Mouse (Mus musculus) megakaryocyte, embryonic 14.5 days (primary cell): ENCODE measurements around the gene Wdfy4. TPM values are rescaled to one million over a fixed set of nuclear protein-coding genes. Genes with fewer than 3 reads are reported as not detected.

Experiments
- H3K27me3 ChIP-seq: replicated peaks from 2 replicates; pipeline ENCODE3; 2012; ENCODE audit warnings: inconsistent platforms
- H3K36me3 ChIP-seq: replicated peaks from 2 replicates; pipeline ENCODE3; 2012; ENCODE audit warnings: low read length, inconsistent platforms, mixed read lengths
- H3K4me1 ChIP-seq: 2 replicates; pipeline ENCODE4 v1.6.1; 2012; ENCODE audit warnings: inconsistent platforms
- H3K4me3 ChIP-seq: replicated peaks from 2 replicates; pipeline ENCODE3; 2012; ENCODE audit warnings: moderate library complexity, mild to moderate bottlenecking, inconsistent platforms
- H3K9me3 ChIP-seq: 2 replicates; pipeline ENCODE4 v1.6.1; 2012; ENCODE audit warnings: inconsistent platforms
- FLI1 ChIP-seq: IDR thresholded peaks from 2 replicates; pipeline ENCODE4 v1.6.1; 2012; ENCODE audit warnings: low read length, inconsistent platforms, mixed read lengths
- GATA1 ChIP-seq: IDR thresholded peaks from 3 replicates; pipeline ENCODE4 v1.6.1; 2012; ENCODE audit warnings: mixed read lengths, low read length, inconsistent platforms, borderline replicate concordance
- polyA plus RNA-seq: library from polyadenylated mRNA; stranded (reverse); fragments of >175 nt; gene quantifications from 2 replicates; pipeline ENCODE4 v1.2.3, GENCODE M21; 2012; ENCODE audit warnings: low replicate concordance; ENCODE audit not compliant: insufficient read depth

The Wdfy4 gene
- polyA plus RNA-seq, 1 experiment: 4.5 TPM

DNA sequence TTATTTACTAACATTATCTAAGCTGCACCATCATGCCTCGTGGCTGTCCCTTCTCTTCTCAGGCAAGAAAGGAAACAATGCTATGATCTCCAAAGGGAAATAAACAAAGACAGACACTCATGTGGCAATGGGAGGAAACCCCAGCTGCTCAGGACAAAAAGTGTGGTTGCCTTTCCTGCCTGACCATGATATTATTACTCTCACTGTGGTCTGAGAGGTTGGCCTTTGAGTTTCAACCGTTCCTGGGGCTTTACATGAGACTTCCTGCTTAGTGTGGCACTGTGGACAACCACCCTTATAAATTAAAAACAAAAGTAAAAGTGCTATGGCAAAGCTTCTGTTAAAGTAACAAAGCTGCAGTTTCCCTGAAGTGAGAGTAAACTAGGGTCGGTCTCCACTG is 27.0 kb downstream of the Wdfy4 start:
- Histone ChIP-seq H3K9me3 (no peaks in the 10 kb centered on the region), H3K4me1 (peaks cover 64% of the 10 kb centered on the region), H3K4me3 (peak overlapping the region; percentile 79), H3K27me3 (no peaks in the 10 kb centered on the region), H3K36me3 (peaks cover 64% of the 10 kb centered on the region)
- no peak for TF ChIP-seq GATA1
- no peak for TF ChIP-seq FLI1

DNA sequence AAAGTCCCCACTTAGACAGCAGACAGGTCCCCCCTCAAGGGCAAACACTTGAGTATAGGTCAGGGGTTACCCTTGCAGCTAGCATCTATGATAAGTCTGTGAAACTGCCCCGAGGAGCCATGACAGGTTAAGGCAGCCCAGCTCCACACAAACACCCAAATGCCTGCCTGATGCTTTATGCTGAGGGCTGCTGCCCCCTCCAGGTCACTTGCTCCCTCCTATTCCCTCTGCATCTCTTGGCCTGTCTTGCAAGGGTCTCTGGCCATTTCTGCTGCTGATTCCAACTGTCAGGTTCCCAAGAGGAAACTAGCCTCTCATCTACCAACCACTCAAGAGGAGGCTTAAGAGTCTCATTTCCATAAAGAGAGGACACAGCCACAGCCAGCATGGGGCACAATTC is 32.4 kb downstream of the Wdfy4 start:
- Histone ChIP-seq H3K36me3 (peaks cover 88% of the 10 kb centered on the region), H3K27me3 (no peaks in the 10 kb centered on the region), H3K4me3 (no peak overlapping the region), H3K4me1 (peaks cover 11% of the 10 kb centered on the region), H3K9me3 (no peaks in the 10 kb centered on the region)
- TF ChIP-seq FLI1 (no peak), GATA1 (no peak)

GRCm38 (mm10) chr14:33146287-33146686 is 39.0 kb downstream of the Wdfy4 start:
- H3K27me3 ChIP-seq: no peaks in the 10 kb centered on the region
- H3K36me3 ChIP-seq: peaks cover 98% of the 10 kb centered on the region
- TF ChIP-seq GATA1 (no peak), FLI1 (no peak)
- no peaks in the 10 kb centered on the region for H3K9me3 ChIP-seq
- no peak overlapping the region for H3K4me3 ChIP-seq
- H3K4me1 ChIP-seq: peaks cover 9% of the 10 kb centered on the region

- Histone ChIP-seq H3K4me3 (no peak overlapping the region), H3K36me3 (peaks cover 86% of the 10 kb centered on the region)
Observed at GRCm38 (mm10) chr14:33136843-33137242, 48.5 kb downstream of the Wdfy4 start.

DNA sequence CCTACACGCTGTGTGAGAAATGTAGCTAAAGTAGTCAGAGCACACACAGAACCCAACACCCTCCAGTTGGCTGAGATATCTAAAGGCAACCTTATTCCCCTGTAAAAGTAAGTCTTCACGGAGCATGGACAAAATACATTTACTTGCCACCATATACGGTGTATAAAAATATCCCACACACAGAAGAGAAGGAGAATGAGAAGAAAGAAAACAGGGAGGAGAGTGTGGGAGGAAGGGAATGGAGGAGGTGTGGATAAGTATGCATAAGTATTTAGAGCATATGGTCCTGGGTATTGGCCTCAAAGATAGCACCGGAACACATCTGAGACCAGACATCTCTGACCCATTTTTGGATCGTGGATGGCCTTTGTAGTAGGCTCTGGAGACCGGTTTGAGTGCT is 50.1 kb downstream of the Wdfy4 start:
- Histone ChIP-seq H3K4me1 (peaks cover 10% of the 10 kb centered on the region), H3K4me3 (no peak overlapping the region), H3K36me3 (peaks cover 82% of the 10 kb centered on the region), H3K9me3 (no peaks in the 10 kb centered on the region), H3K27me3 (no peaks in the 10 kb centered on the region)
- no peak for TF ChIP-seq FLI1
- no peak for TF ChIP-seq GATA1

More at GRCm38 (mm10) chr14:33136843-33137242, 48.5 kb downstream of the Wdfy4 start:
- no peaks in the 10 kb centered on the region for H3K27me3 ChIP-seq
- peaks cover 10% of the 10 kb centered on the region for H3K4me1 ChIP-seq
- no peak for TF ChIP-seq GATA1
- TF ChIP-seq FLI1: no peak
- H3K9me3 ChIP-seq: no peaks in the 10 kb centered on the region

DNA sequence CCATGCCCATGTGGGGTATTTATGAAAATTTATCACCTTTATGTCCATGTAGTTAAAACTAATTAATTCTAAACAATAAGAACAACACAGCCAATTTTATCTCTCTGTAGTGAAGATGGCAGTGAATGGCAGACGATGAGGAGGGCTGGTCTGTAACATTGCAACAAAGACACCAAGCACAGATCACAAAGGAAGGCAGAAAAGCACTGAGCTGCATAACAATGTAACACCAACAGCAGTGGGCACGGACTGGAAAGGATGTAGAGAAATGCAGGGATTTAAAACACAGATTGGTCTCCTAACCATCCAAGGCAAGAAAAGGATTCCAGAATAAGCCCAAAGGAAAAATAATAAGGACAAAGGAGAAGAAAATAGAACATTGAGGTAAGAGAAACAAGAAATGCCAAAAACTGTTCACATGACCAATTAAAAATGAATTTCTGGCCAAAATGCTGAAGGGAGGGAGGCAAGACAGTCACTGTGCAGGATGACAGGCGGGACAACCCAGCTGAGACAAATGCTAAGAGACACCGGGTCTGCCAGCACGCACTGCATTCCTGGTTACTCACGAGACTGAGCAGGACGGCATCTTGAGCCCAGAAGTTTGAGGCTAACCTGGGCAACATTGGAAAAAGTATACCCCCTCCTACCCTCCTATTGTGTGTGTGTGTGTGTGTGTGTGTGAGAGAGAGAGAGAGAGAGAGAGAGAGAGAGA is 54.1 kb downstream of the Wdfy4 start:
- no peak for TF ChIP-seq FLI1
- TF ChIP-seq GATA1: no peak
- Histone ChIP-seq H3K4me3 (no peak overlapping the region), H3K36me3 (peaks cover 67% of the 10 kb centered on the region), H3K27me3 (no peaks in the 10 kb centered on the region), H3K4me1 (peaks cover 16% of the 10 kb centered on the region), H3K9me3 (no peaks in the 10 kb centered on the region)

DNA sequence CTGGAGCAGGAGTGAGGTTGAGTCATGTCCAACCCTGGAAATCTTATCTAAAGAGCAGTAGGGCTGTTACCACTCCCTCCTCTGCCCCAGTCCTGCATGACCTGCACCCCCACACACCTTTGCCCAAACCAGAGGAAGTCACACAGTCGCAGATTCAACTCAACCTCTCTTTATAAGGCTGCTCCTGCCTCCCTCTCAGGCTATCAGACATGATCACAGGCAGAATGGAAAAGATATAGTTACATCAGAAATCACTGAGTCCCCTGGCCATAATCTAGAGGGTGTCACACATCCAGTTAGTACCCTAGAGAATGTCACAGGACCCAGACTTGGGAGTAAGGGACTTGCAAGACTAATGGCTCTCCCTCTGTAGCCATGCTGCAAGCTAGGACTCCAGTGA is 68.7 kb downstream of the Wdfy4 start:
- Histone ChIP-seq H3K27me3 (no peaks in the 10 kb centered on the region), H3K9me3 (peaks cover 5% of the 10 kb centered on the region; the same call in 1 of the 2 replicates), H3K4me1 (peaks cover 7% of the 10 kb centered on the region; the same call in 1 of the 2 replicates), H3K4me3 (no peak overlapping the region), H3K36me3 (peaks cover 83% of the 10 kb centered on the region)
- TF ChIP-seq FLI1: no peak
- no peak for TF ChIP-seq GATA1

DNA sequence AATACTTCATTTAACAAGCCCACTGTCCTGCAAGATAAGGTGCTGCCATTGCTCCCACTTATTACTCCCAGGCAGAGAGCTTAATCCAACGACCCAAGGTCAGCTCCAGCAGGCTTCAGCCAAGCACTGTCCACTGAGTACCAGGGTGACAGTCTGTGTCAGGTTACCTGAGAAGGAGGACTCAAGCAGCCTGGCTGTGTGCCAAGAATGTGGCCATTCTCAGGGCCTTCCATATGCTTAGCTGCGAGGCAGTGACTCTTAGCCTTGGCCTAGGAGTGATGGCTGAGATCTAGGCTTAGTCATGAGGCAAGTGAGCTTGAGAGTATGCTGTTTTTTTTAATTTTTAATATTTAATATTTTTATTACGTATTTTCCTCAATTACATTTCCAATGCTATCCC is 80.5 kb downstream of the Wdfy4 start:
- Histone ChIP-seq H3K9me3 (no peaks in the 10 kb centered on the region), H3K4me3 (no peak overlapping the region), H3K36me3 (peaks cover 97% of the 10 kb centered on the region), H3K4me1 (peaks cover 31% of the 10 kb centered on the region), H3K27me3 (no peaks in the 10 kb centered on the region)
- TF ChIP-seq GATA1 (no peak), FLI1 (no peak)

- Histone ChIP-seq H3K9me3 (no peaks in the 10 kb centered on the region), H3K27me3 (no peaks in the 10 kb centered on the region), H3K4me1 (peaks cover 44% of the 10 kb centered on the region), H3K4me3 (peak overlapping the region; percentile 67), H3K36me3 (peaks cover 93% of the 10 kb centered on the region)
- no peak for TF ChIP-seq FLI1
- no peak for TF ChIP-seq GATA1
Observed at GRCm38 (mm10) chr14:33101609-33102008, 83.7 kb downstream of the Wdfy4 start.

- Histone ChIP-seq H3K27me3 (no peaks in the 10 kb centered on the region), H3K9me3 (no peaks in the 10 kb centered on the region), H3K36me3 (peaks cover 96% of the 10 kb centered on the region), H3K4me1 (peaks cover 44% of the 10 kb centered on the region), H3K4me3 (no peak overlapping the region)
- TF ChIP-seq GATA1 (no peak), FLI1 (no peak)
Observed at GRCm38 (mm10) chr14:33099926-33100325, 85.4 kb downstream of the Wdfy4 start.

- Histone ChIP-seq H3K4me3 (no peak overlapping the region), H3K9me3 (no peaks in the 10 kb centered on the region), H3K4me1 (peaks cover 44% of the 10 kb centered on the region), H3K36me3 (peaks cover 96% of the 10 kb centered on the region), H3K27me3 (no peaks in the 10 kb centered on the region)
- TF ChIP-seq GATA1 (no peak), FLI1 (no peak)
Observed at GRCm38 (mm10) chr14:33099111-33099510, 86.2 kb downstream of the Wdfy4 start.

- H3K4me1 ChIP-seq: peaks cover 29% of the 10 kb centered on the region
- H3K9me3 ChIP-seq: no peaks in the 10 kb centered on the region
- no peaks in the 10 kb centered on the region for H3K27me3 ChIP-seq
- peaks cover 96% of the 10 kb centered on the region for H3K36me3 ChIP-seq
- no peak for TF ChIP-seq FLI1
- TF ChIP-seq GATA1: no peak
- no peak overlapping the region for H3K4me3 ChIP-seq
Observed at GRCm38 (mm10) chr14:33096462-33096861, 88.8 kb downstream of the Wdfy4 start.
